Mouse (Mus musculus) ES-E14 (cell line): ENCODE data around the gene Sox12.

Experiments used
- CHD2 ChIP-seq: IDR thresholded peaks from 2 replicates; pipeline ENCODE4 v1.6.1; 2014; ENCODE audit warnings: mild to moderate bottlenecking, low read depth, low read length, inconsistent platforms
- HCFC1 ChIP-seq: IDR thresholded peaks from 2 replicates; pipeline ENCODE4 v1.6.1; 2012; ENCODE audit warnings: low read length, inconsistent platforms, borderline replicate concordance; ENCODE audit not compliant: insufficient read depth
- MAFK ChIP-seq: IDR thresholded peaks from 2 replicates; pipeline ENCODE4 v1.6.1; 2014; ENCODE audit warnings: mild to moderate bottlenecking, low read depth, low read length, inconsistent platforms; ENCODE audit not compliant: insufficient read depth

DNA sequence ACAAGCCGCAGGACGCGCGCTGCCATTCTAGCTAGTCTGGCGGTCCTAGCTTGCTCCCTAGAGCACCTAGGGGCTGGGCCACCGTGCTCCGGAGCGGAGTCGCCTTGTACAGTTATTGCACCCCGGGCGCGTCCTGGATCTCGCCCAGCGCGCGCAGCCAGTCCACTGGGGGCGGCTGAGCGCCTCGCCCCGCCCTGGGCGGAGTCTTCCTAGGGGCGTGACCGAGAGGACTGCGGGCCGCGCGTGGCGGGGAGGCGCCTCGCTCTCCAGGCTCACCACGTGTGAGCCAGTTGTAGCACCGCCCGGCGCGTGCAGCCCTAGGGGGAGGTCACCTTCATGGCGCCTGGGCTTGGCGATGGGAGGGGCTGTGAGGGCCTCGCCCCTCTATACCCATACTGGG is 828 bp upstream of the Sox12 start:
- TF ChIP-seq HCFC1 (no peak), CHD2 (no peak), MAFK (0 out of 2 replicates have a peak, but pooled peaks have one; percentile 30)
